ENCODE assay signal across 33 mouse cellular contexts in the genomic region with DNA sequence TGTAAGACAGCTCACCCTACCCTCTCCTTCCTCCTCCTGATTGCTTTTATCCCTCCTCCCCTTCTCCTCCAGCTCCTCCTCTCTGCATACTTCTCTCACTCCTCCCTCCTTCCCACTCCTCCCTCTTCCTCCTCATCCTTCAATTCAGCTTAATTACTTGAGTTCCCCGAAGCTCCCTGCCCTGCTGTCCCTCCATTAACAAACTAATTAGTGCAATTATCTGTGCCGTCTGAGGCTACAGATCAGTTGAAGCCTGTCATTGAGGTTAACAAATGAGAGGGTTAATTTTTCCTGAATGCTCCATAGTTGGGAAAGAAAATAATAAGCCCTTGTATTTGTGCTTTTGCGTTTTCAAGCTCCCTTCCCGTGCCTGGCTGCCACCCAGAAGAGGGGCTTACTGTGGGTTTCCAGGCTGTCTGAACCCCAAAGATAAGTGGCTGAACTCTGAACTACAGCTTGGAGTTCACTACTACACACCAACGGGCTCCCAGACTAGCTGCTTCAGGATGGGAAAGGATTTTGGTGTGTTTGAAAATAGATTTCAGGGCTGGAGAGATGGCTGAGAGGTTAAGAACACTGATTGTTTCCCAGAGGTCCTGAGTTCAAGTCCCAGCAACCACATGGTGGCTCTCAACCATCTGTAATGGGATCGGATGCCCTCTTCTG. TPM values are rescaled to one million over a fixed set of nuclear protein-coding genes. Genes with fewer than 3 reads are reported as not detected.
DNase-seq lines count a peak whose midpoint lies in the region; ATAC-seq lines count a peak whose summit lies in the region.
"Had no signal": no experiment of that assay in that cellular context is flagged by ENCODE, and none has a peak within 500 bp of the region (broad histone marks: within the 10 kb centered on the region; RNA-seq: fewer than 3 reads in every experiment).

No protein-coding gene starts in this region.

- H3K36me3 ChIP-seq in embryonic facial prominence, embryonic 14.5 days (ENCODE audit: control insufficient read depth, insufficient read depth, low read length) = peaks cover 26% of the 10 kb centered on the region
- peaks cover 32% of the 10 kb centered on the region for H3K36me3 ChIP-seq in embryonic facial prominence, embryonic 10.5 days (replicated peaks)
- peaks cover 32% of the 10 kb centered on the region for H3K36me3 ChIP-seq in heart, embryonic 13.5 days
- H3K36me3 ChIP-seq in midbrain, embryonic 11.5 days (ENCODE audit: control insufficient read depth, insufficient read depth, low read length) = peaks cover 3% of the 10 kb centered on the region; the same call in 1 of the 2 replicates
- H3K36me3 ChIP-seq in midbrain, embryonic 16.5 days (ENCODE audit: control insufficient read depth, insufficient read depth, low read length) = peaks cover 9% of the 10 kb centered on the region

- H3K4me2 ChIP-seq in embryonic facial prominence, embryonic 14.5 days (ENCODE audit: low read depth, low read length) = no peak overlapping the region
- H3K4me2 ChIP-seq in heart, embryonic 13.5 days = no peak overlapping the region
- no peak overlapping the region for H3K4me2 ChIP-seq in midbrain, embryonic 11.5 days
- no peak overlapping the region for H3K4me2 ChIP-seq in midbrain, embryonic 16.5 days (ENCODE audit: low read length)
- H3K4me2 ChIP-seq: embryonic facial prominence, embryonic 13.5 days; hindbrain, embryonic 15.5 days; kidney, embryonic 15.5 days; limb, embryonic 12.5 days; liver, embryonic 15.5 days; lung, embryonic 15.5 days; neural tube, embryonic 12.5 days had no signal

- peaks cover 4% of the 10 kb centered on the region; the same call in 1 of the 2 replicates for H3K4me1 ChIP-seq in embryonic facial prominence, embryonic 14.5 days (ENCODE audit: control insufficient read depth, insufficient read depth, low read length)
- peaks cover 22% of the 10 kb centered on the region for H3K4me1 ChIP-seq in embryonic facial prominence, embryonic 10.5 days
- H3K4me1 ChIP-seq in heart, embryonic 13.5 days = peaks cover 48% of the 10 kb centered on the region
- peaks cover 3% of the 10 kb centered on the region; the same call in 1 of the 2 replicates for H3K4me1 ChIP-seq in midbrain, embryonic 11.5 days (ENCODE audit: control insufficient read depth, insufficient read depth, low read length)
- peaks cover 8% of the 10 kb centered on the region for H3K4me1 ChIP-seq in midbrain, embryonic 16.5 days (ENCODE audit: control insufficient read depth, insufficient read depth, low read length)

- no peaks in the 10 kb centered on the region for H3K27me3 ChIP-seq in embryonic facial prominence, embryonic 14.5 days (replicated peaks; ENCODE audit: control insufficient read depth, insufficient read depth, low read length)
- peaks cover 20% of the 10 kb centered on the region for H3K27me3 ChIP-seq in embryonic facial prominence, embryonic 10.5 days (replicated peaks; ENCODE audit: low read depth, poor library complexity, severe bottlenecking)
- no peaks in the 10 kb centered on the region for H3K27me3 ChIP-seq in heart, embryonic 13.5 days (replicated peaks)
- H3K27me3 ChIP-seq in midbrain, embryonic 11.5 days (ENCODE audit: control insufficient read depth, insufficient read depth, low read length) = no peaks in the 10 kb centered on the region; the same call in 1 of the 2 replicates
- H3K27me3 ChIP-seq in midbrain, embryonic 16.5 days (ENCODE audit: control insufficient read depth, insufficient read depth, low read depth, low read length) = no peaks in the 10 kb centered on the region
- H3K27me3 ChIP-seq: CH12.LX; kidney, embryonic 15.5 days; limb, embryonic 12.5 days; liver, embryonic 15.5 days; lung, embryonic 15.5 days; neural tube, embryonic 12.5 days; Patski had no signal

- 0 out of 2 replicates have a peak, but pooled peaks have one; percentile 14 for ATAC-seq in embryonic facial prominence, embryonic 14.5 days (ENCODE audit: low read depth)
- no peak for ATAC-seq in heart, embryonic 13.5 days (ENCODE audit: extremely low read depth, insufficient number of reproducible peaks, low FRiP score, low TSS enrichment)
- no peak for ATAC-seq in midbrain, embryonic 11.5 days (ENCODE audit: low FRiP score)
- ATAC-seq in midbrain, embryonic 16.5 days = no peak
- ATAC-seq: Patski had no signal

- H3K27ac ChIP-seq in embryonic facial prominence, embryonic 14.5 days (replicated peaks; ENCODE audit: low read depth, low read length) = no peak overlapping the region
- H3K27ac ChIP-seq in embryonic facial prominence, embryonic 10.5 days (replicated peaks) = no peak overlapping the region
- H3K27ac ChIP-seq in heart, embryonic 13.5 days (replicated peaks) = peak overlapping the region; percentile 86
- H3K27ac ChIP-seq in midbrain, embryonic 11.5 days (ENCODE audit: low read depth, low read length) = no peak overlapping the region
- no peak overlapping the region for H3K27ac ChIP-seq in midbrain, embryonic 16.5 days (ENCODE audit: low read length)
- H3K27ac ChIP-seq: embryonic facial prominence, embryonic 13.5 days; gastrocnemius, adult 2 months; heart, adult 2 months; hindbrain, embryonic 15.5 days; kidney, embryonic 15.5 days; layer of hippocampus, adult 2 months; left cerebral cortex, adult 2 months; limb, embryonic 12.5 days; liver, embryonic 15.5 days; midbrain, embryonic 10.5 days; neural tube, embryonic 12.5 days had no signal

- no peak overlapping the region for H3K4me3 ChIP-seq in embryonic facial prominence, embryonic 14.5 days (ENCODE audit: low read depth, low read length)
- no peak overlapping the region for H3K4me3 ChIP-seq in embryonic facial prominence, embryonic 10.5 days
- no peak overlapping the region for H3K4me3 ChIP-seq in heart, embryonic 13.5 days
- H3K4me3 ChIP-seq in midbrain, embryonic 11.5 days (ENCODE audit: low read depth, low read length) = no peak overlapping the region
- no peak overlapping the region for H3K4me3 ChIP-seq in midbrain, embryonic 16.5 days (ENCODE audit: low read depth, low read length)
- H3K4me3 ChIP-seq: embryonic facial prominence, embryonic 13.5 days; gastrocnemius, adult 2 months; heart, adult 2 months; hindbrain, embryonic 15.5 days; kidney, embryonic 15.5 days; layer of hippocampus, adult 2 months; left cerebral cortex, adult 2 months; limb, embryonic 12.5 days; liver, embryonic 15.5 days; lung, embryonic 15.5 days; midbrain, embryonic 10.5 days; myocyte; neural tube, embryonic 12.5 days had no signal

- WGBS in embryonic facial prominence, embryonic 14.5 days = 31% methylated on average over 6 of the region's 6 CpGs
- WGBS in embryonic facial prominence, embryonic 10.5 days = 32% methylated on average over 6 of the region's 6 CpGs
- 49% methylated on average over 6 of the region's 6 CpGs for WGBS in heart, embryonic 13.5 days
- WGBS in midbrain, embryonic 11.5 days = 64% methylated on average over 6 of the region's 6 CpGs
- 41% methylated on average over 6 of the region's 6 CpGs for WGBS in midbrain, embryonic 16.5 days

- intact Hi-C loops in heart, postnatal 36 days (cut with DNase I) = loop anchor here (10.0 kb wide), 1 partner anchor 867 kb away; a partner anchor contains a TSS

- no peak overlapping the region for H3K9ac ChIP-seq in embryonic facial prominence, embryonic 14.5 days (ENCODE audit: low read depth, low read length)
- H3K9ac ChIP-seq in heart, embryonic 13.5 days = peak overlapping the region; percentile 44; the same call in 1 of the 2 replicates
- H3K9ac ChIP-seq in midbrain, embryonic 11.5 days (ENCODE audit: low read length) = no peak overlapping the region
- H3K9ac ChIP-seq in midbrain, embryonic 16.5 days (ENCODE audit: low read depth, low read length) = no peak overlapping the region
- H3K9ac ChIP-seq: embryonic facial prominence, embryonic 13.5 days; hindbrain, embryonic 15.5 days; kidney, embryonic 15.5 days; limb, embryonic 12.5 days; liver, embryonic 15.5 days; lung, embryonic 15.5 days; neural tube, embryonic 12.5 days had no signal

- H3K9me3 ChIP-seq in embryonic facial prominence, embryonic 14.5 days (ENCODE audit: control insufficient read depth, low read length) = no peaks in the 10 kb centered on the region
- no peaks in the 10 kb centered on the region for H3K9me3 ChIP-seq in embryonic facial prominence, embryonic 10.5 days
- H3K9me3 ChIP-seq in heart, embryonic 13.5 days = no peaks in the 10 kb centered on the region
- H3K9me3 ChIP-seq in midbrain, embryonic 11.5 days (ENCODE audit: control insufficient read depth, low read length) = no peaks in the 10 kb centered on the region
- no peaks in the 10 kb centered on the region for H3K9me3 ChIP-seq in midbrain, embryonic 16.5 days (replicated peaks; ENCODE audit: control insufficient read depth, low read length, poor library complexity, severe bottlenecking)
- H3K9me3 ChIP-seq: embryonic facial prominence, embryonic 13.5 days; hindbrain, embryonic 15.5 days; kidney, embryonic 15.5 days; limb, embryonic 12.5 days; liver, embryonic 15.5 days; lung, embryonic 15.5 days; midbrain, embryonic 10.5 days; neural tube, embryonic 12.5 days had no signal

- peak; percentile 20 for DNase-seq in embryonic facial prominence, embryonic 14.5 days (ENCODE audit: low spot score)
- no peak for DNase-seq in embryonic facial prominence, embryonic 10.5 days (ENCODE audit: low spot score)
- DNase-seq in heart, postnatal 36 days = no peak
- peak; percentile 77 for DNase-seq in midbrain, embryonic 11.5 days (ENCODE audit: low spot score, missing footprints)
- DNase-seq in retina, postnatal 1 day = peak; percentile 91
- no peak for DNase-seq in frontal cortex, adult 2 months (ENCODE audit: extremely low spot score in 1 of 2, low spot score in 1 of 2)
- DNase-seq: adrenal gland, postnatal 14 days; cerebellum, adult 11-12 months; cerebellum, adult 9-11 months; embryo, embryonic 11 days; gastrocnemius, adult 2 months; gastrocnemius, postnatal 36 days; heart, adult 2 months; kidney, adult 18-20 months; kidney, postnatal 25 days; right cerebral cortex, postnatal 14 days; thymus, adult 18-20 months; thymus, postnatal 25 days had no signal

RNA-seq across cellular contexts. Expression of a gene that starts 9.9 kb away (rescaled TPM):
- 47.3 and 48.9 TPM in 2 replicates for polyA plus RNA-seq in embryonic facial prominence, embryonic 14.5 days (2014; fragmentation: Nextera tagmentation; extraction: Ambion mirVana)
- polyA plus RNA-seq in embryonic facial prominence, embryonic 10.5 days (2016; fragmentation: Nextera tagmentation; extraction: Ambion mirVana) = 51.1 and 53.1 TPM in 2 replicates
- polyA plus RNA-seq in heart, embryonic 13.5 days (2015; fragmentation: Nextera tagmentation; extraction: Ambion mirVana) = 35.4 and 44.6 TPM in 2 replicates
- total RNA-seq in heart, postnatal 36 days (2021) = 10 to 100 TPM; 16.0 to 16.6 TPM
- polyA plus RNA-seq in midbrain, embryonic 11.5 days (2014; fragmentation: Nextera tagmentation; extraction: Ambion mirVana) = 63.3 and 69.3 TPM in 2 replicates
- 88.2 and 96.1 TPM in 2 replicates for polyA plus RNA-seq in midbrain, embryonic 16.5 days (2015; fragmentation: Nextera tagmentation; extraction: Ambion mirVana)
- 38.7 and 39.9 TPM in 2 replicates for polyA plus RNA-seq in frontal cortex, adult 2 months (2012; rRNA removed)

RNA-seq across cellular contexts. Expression of a gene that starts 25.1 kb away (rescaled TPM):
- polyA plus RNA-seq in embryonic facial prominence, embryonic 14.5 days (2014; fragmentation: Nextera tagmentation; extraction: Ambion mirVana) = 52.1 and 54.8 TPM in 2 replicates
- polyA plus RNA-seq in embryonic facial prominence, embryonic 10.5 days (2016; fragmentation: Nextera tagmentation; extraction: Ambion mirVana) = 41.4 and 44.1 TPM in 2 replicates
- 35.1 and 36.0 TPM in 2 replicates for polyA plus RNA-seq in heart, embryonic 13.5 days (2015; fragmentation: Nextera tagmentation; extraction: Ambion mirVana)
- 10 to 100 TPM; 18.2 to 19.6 TPM for total RNA-seq in heart, postnatal 36 days (2021)
- 57.4 and 59.2 TPM in 2 replicates for polyA plus RNA-seq in midbrain, embryonic 11.5 days (2014; fragmentation: Nextera tagmentation; extraction: Ambion mirVana)
- 30.2 and 32.6 TPM in 2 replicates for polyA plus RNA-seq in midbrain, embryonic 16.5 days (2015; fragmentation: Nextera tagmentation; extraction: Ambion mirVana)
- polyA plus RNA-seq in frontal cortex, adult 2 months (2012; rRNA removed) = 14.0 TPM in 2 replicates

RNA-seq across cellular contexts. Expression of a gene that starts 40.0 kb away (rescaled TPM):
- polyA plus RNA-seq in embryonic facial prominence, embryonic 14.5 days (2014; fragmentation: Nextera tagmentation; extraction: Ambion mirVana) = 2.3 and 2.4 TPM in 2 replicates
- polyA plus RNA-seq in embryonic facial prominence, embryonic 10.5 days (2016; fragmentation: Nextera tagmentation; extraction: Ambion mirVana) = 1.4 TPM in 2 replicates
- 4.8 and 5.4 TPM in 2 replicates for polyA plus RNA-seq in heart, embryonic 13.5 days (2015; fragmentation: Nextera tagmentation; extraction: Ambion mirVana)
- 10 to 100 TPM; 13.8 to 18.6 TPM for total RNA-seq in heart, postnatal 36 days (2021)
- polyA plus RNA-seq in midbrain, embryonic 11.5 days (2014; fragmentation: Nextera tagmentation; extraction: Ambion mirVana) = 0.93 and 1.1 TPM in 2 replicates
- 0.55 and 0.68 TPM in 2 replicates for polyA plus RNA-seq in midbrain, embryonic 16.5 days (2015; fragmentation: Nextera tagmentation; extraction: Ambion mirVana)
- polyA plus RNA-seq in frontal cortex, adult 2 months (2012; rRNA removed) = 3.3 and 3.5 TPM in 2 replicates

Comparison
In these comparisons a context has a peak if more than half of its experiments do, and no peak if none do; other contexts are left out.
1. DNase-seq: peak in embryonic facial prominence, embryonic 14.5 days (single experiment), midbrain, embryonic 11.5 days (single experiment) and retina, postnatal 1 day (single experiment); none in embryonic facial prominence, embryonic 10.5 days (single experiment), heart, postnatal 36 days (0 of 2) and frontal cortex, adult 2 months (0 of 2).